Mouse (Mus musculus) neutrophil, adult 5-6 weeks (primary cell): ENCODE measurements around the gene Ncor2. TPM values are rescaled to one million over a fixed set of nuclear protein-coding genes. Genes with fewer than 3 reads are reported as not detected.

Source experiments
- ATAC-seq: fragments of 151-379, 151-347 bp; 2 replicates; pipeline ENCODE4 v1.8.0; 2017; ENCODE audit warnings: mild to moderate bottlenecking, moderate TSS enrichment; ENCODE audit not compliant: insufficient number of reproducible peaks, poor library complexity, low FRiP score, severe bottlenecking; ENCODE audit errors: extremely low read depth
- total RNA-seq: library from RNA; stranded (forward); fragments of 200-1000 nt; gene quantifications from 2 replicates; pipeline ENCODE4 v1.2.3, GENCODE M21; 2017

The Ncor2 gene
- total RNA-seq, 1 experiment from 2014 or later = 16.9 TPM

GRCm38 (mm10) chr5:124986222-124986621 is 192.8 kb downstream of the Ncor2 start:
- ATAC-seq = no peak

- no peak for ATAC-seq
Measured at GRCm38 (mm10) chr5:124969790-124970189, 209.2 kb downstream of the Ncor2 start.

Other genes with a start within 250 kb of the Ncor2 start
- gene Rflna, start 176.0 kb downstream of the Ncor2 start, total RNA-seq = not detected in 2 replicates
- gene Scarb1, start 161.9 kb upstream of the Ncor2 start, total RNA-seq = 9.9 and 11.4 TPM in 2 replicates
- gene Gm10382, start 210.1 kb upstream of the Ncor2 start, total RNA-seq = 1.2 and 1.4 TPM in 2 replicates
- 672 and 724 TPM in 2 replicates for gene Ubc, start 211.0 kb upstream of the Ncor2 start, total RNA-seq